8 mouse cellular contexts compared by ENCODE assay signal in genomic region chr9:13716316-13717099, GRCm38 (mm10). TPM values are rescaled to one million over a fixed set of nuclear protein-coding genes. Genes with fewer than 3 reads are reported as not detected.
A peak's percentile ranks its signal among the peaks of the same experiment; 100 is the strongest.
DNase-seq lines count a peak whose midpoint lies in the region; ATAC-seq lines count a peak whose summit lies in the region.

No protein-coding gene starts in this region.

- no peaks in the 10 kb centered on the region for H3K4me1 ChIP-seq in midbrain, embryonic 14.5 days (ENCODE audit: control insufficient read depth, insufficient read depth, low read length)

- intact Hi-C loops in left cerebral cortex, postnatal 4 days (cut with DNase I), result loop anchor here (5.0 to 10.0 kb wide), 2 partner anchors 62 to 484 kb away; no protein-coding TSS in a partner anchor

- H3K27ac ChIP-seq in midbrain, embryonic 14.5 days (replicated peaks; ENCODE audit: low read depth, low read length), result no peak overlapping the region

- H3K36me3 ChIP-seq in midbrain, embryonic 14.5 days (ENCODE audit: control insufficient read depth, insufficient read depth, low read length), result no peaks in the 10 kb centered on the region

- H3K27me3 ChIP-seq in midbrain, embryonic 14.5 days (ENCODE audit: control insufficient read depth, insufficient read depth, low read length), result no peaks in the 10 kb centered on the region

- H3K4me3 ChIP-seq in midbrain, embryonic 14.5 days (replicated peaks; ENCODE audit: low read depth, low read length), result no peak overlapping the region

- no peak overlapping the region for H3K9ac ChIP-seq in midbrain, embryonic 14.5 days (replicated peaks; ENCODE audit: low read length)

- H3K9me3 ChIP-seq in midbrain, embryonic 14.5 days (ENCODE audit: control insufficient read depth, low read length), result no peaks in the 10 kb centered on the region

- 27% methylated on average over 8 of the region's 8 CpGs for WGBS in midbrain, embryonic 14.5 days

- no peak overlapping the region for H3K4me2 ChIP-seq in midbrain, embryonic 14.5 days (ENCODE audit: low read length)

- ATAC-seq in midbrain, embryonic 14.5 days (ENCODE audit: low FRiP score, low TSS enrichment), result peak; percentile 58; the same call in 1 of the 2 replicates

- peak; percentile 84 for DNase-seq in urinary bladder, postnatal 14 days (ENCODE audit: low spot score)
- no peak for DNase-seq in urinary bladder, postnatal 10 days (ENCODE audit: low spot score)
- DNase-seq in embryo, embryonic 11.5 days (ENCODE audit: low read depth, low spot score), result peak; percentile 75
- DNase-seq in gastrocnemius, postnatal 4 days (ENCODE audit: low spot score in 2 of 2), result peak; percentile 45 to 71
- DNase-seq in kidney, adult 11 months, result peak; percentile 66
- peak; percentile 80 for DNase-seq in left cerebral cortex, postnatal 4 days
- DNase-seq in midbrain, embryonic 14.5 days, result peak; percentile 95
- DNase-seq in spleen, adult 12 weeks (ENCODE audit: low spot score), result peak; percentile 36

RNA-seq across cellular contexts. Expression of gene Mtmr2, which starts 31.7 kb away (rescaled TPM):
- 10 to 100 TPM; 35.8 to 38.7 TPM for total RNA-seq in gastrocnemius, postnatal 4 days (2021)
- total RNA-seq in left cerebral cortex, postnatal 4 days (2021), result 10 to 100 TPM; 45.1 to 46.0 TPM
- polyA plus RNA-seq in midbrain, embryonic 14.5 days (2014; fragmentation: Nextera tagmentation; extraction: Ambion mirVana), result 49.5 and 60.6 TPM in 2 replicates
